Mouse (Mus musculus) kidney, postnatal 25 days (tissue): ENCODE data around the gene Igsf21.

ENCODE experiments used
- DNase-seq, 2 experiments: peaks; one replicate each; pipeline ENCODE4 v3.0.0; 2021; ENCODE audit warnings: mixed read lengths in 2 of 2

Gene Igsf21

GRCm38 (mm10) chr4:140235361-140236153 lies 11.0 kb downstream of the Igsf21 start:
- DNase-seq = no peak

DNA sequence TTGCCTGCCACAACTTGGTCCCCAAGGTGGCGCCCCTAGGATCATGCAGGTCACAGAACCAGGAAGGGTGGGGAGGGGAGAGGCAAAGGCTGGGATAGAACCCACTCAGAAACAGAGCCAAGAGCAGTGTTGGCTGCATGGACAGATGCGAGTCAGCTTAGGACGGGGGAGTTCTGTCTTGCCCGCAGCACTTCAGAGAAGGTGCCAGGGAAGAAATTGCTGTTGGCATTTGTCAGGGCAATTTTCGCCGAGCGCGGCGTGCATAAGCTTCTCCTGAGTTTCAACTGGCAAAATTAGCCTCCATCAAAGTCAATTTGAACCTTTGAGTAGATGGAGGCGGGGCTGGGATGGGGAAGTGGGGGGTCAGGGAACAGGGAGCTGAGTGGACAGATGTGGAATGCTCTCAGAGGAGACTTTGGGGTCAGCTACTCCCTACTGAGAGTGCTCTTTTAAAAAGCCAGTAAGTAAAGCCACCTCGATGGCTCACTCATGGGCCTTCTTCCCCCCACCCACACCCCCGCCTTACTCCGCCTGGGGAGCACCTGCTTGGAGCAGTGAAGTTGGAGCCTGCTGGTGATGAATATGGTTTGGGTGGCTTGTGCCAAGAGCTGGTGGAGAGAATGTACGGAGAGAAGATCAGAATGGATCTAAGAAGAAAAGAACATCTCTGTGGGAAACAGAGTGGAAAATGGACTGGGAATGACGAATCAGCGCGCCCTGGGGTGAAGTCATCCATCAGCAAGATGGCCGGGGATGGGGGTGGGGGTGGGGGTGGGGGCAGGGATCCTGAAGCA lies 12.0 kb downstream of the Igsf21 start:
- DNase-seq = no peak

DNA sequence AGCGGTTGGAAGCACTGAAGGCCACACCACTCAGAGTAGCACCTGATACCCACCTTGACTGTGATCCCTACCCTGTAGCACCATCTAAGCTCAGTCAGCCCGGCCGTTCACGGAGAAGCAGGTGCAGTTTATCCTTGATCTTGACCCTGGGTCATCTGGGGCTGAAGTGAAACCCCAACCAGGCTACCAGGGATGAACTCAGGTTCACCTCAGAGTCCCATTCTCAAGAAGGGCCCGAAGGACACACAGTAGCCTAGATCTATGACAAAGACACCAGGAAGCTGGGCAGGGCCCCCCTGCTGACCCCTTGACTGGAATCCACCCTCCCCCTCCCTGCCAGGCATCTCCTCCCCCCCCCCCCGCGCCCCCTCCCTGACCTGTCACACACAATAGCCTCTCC lies 18.7 kb downstream of the Igsf21 start:
- DNase-seq = no peak

DNA sequence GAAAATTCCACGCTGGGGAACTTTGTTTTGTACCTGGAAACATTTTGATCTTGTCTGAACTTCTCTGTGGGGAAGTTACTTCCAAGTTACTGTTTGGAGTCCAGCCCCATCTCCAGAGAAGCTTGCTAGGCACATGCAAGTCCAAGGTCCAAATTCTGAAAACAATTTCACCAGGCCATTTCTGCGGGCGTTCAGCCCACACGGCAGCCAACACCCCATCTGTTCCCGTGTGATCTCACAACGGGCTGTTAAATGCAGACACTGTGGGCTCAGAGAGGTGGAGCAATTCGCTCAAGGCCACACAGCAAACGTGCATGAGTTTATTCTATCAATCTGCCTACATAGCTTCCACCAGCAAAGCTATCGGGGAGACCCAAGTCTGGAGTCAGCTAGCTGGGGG lies 21.4 kb downstream of the Igsf21 start:
- DNase-seq = no peak

- DNase-seq = no peak
These were observed 22.1 kb downstream of the Igsf21 start for GRCm38 (mm10) chr4:140224451-140224850.

- peak; percentile 44 to 67 for DNase-seq
These were observed 23.5 kb downstream of the Igsf21 start for GRCm38 (mm10) chr4:140223067-140223466.

DNA sequence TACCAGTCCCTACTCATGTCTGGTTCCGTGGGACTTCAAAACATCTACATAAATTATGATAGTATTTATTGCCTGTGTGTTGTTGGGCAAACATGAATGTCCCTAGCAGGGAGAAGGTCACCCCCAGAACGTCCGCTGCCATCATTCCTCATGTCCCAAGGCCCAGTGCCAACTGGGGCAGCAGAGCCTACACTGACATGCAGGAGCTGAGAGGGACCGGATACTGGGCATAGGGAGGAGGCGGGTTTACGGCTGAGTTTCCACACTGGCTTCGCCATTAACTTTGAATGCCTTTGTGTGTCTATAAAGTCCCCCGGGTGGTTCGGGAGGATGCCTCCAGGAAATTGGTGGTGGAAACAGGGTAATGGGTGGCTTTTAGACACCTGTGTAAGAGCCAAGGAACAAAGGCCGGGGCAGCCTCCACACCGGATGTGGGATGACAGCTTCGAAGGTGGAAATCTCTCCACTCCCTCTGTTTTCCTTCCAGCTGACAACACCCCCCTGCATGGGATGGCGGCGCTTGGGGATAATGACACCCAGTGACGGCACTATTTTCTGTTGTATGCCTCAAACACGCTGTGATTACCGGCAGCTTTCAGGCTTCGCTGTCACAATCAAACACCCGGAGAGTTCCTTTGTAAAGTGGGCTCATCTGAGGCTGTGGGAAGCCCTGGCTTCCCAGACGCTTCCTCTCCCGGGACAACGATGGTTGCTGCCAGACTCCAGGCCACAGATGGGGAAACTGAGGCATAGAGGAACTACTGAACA lies 26.1 kb downstream of the Igsf21 start:
- peak; percentile 25 to 71 for DNase-seq

DNA sequence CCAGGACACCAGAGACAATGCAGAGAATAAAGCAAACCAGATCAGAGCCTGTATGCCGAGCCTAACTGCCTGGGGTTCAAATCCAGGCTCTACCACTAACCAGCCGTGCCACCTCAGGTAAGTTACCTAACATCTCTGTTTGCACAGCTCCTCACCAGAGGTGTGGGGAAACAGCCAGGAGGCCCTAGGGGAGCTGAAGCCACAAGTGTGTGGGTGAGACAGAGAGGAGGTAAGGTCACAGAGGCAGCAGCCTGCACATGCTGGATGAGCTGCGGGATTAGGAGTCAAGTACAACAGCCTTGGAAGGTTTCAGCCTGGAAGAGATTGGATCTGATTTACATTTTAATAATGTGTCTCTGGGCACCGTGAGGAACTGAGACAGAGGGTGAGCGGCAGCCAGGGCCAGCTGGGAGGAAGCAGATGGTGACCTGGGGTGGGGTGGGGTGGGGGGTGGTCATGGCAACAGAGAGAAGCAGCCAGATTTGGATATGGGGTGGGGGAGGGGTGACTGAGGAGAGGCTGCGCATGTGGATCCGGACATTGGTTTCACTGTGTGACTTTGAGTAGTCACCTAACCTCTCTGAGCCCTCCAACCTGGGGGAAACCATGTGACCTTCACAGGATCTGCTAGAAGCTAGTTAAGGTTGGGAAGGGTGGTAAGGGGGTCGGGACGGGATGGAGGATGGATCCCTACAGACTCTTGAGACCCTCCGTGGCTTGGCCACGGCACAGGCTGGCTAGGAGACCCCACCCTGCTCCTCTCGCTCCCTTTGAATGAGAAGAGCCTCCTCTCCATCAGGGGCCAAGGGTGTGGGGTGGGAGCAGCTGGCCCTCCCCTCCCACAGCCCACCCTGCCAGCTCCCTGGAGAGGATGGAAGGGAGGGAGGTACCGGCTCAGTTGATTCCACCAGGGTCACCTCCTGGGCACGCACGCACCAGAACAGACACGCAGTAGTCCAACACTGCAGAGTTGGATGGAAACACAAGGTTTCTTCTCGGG lies 27.4 kb downstream of the Igsf21 start:
- DNase-seq = no peak

DNA sequence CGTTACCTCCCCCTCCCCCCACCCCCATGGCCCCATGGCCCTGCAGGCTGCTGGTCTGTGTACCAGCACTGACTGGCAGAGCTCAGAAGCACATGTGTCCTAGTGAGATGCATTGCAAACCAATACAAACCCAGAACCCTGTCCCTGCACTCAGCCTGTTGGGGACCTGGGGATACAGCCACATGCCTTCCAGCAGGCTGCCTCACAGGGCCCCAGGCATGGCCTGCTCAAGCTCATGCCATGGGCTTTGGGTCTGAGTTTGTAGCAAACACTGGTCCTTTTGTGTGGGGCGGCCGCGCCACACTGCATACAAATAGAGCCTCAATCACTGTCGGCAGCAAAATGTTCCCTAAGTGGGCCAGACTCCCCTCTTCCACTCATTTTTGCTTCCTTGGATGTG lies 28.2 kb downstream of the Igsf21 start:
- no peak for DNase-seq

DNA sequence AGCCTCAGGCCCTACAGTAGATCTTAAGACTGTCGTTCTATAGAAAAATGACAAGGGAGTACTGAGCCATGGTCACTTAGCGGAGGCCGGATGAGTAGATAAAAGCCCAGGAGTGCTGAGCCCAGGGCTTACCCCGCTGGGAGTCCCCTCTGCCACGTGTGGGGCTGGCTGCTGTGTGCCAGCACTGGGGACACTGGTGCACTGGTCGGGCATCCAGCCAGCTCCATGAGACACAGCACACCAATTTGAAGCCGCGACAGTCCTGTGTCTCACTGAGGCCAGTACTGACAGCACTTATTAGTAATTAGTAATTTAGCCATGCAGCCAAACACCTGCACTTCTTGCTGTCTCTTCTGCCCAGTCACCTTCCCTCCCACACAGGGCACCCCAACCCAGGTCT lies 28.6 kb downstream of the Igsf21 start:
- DNase-seq = no peak

DNA sequence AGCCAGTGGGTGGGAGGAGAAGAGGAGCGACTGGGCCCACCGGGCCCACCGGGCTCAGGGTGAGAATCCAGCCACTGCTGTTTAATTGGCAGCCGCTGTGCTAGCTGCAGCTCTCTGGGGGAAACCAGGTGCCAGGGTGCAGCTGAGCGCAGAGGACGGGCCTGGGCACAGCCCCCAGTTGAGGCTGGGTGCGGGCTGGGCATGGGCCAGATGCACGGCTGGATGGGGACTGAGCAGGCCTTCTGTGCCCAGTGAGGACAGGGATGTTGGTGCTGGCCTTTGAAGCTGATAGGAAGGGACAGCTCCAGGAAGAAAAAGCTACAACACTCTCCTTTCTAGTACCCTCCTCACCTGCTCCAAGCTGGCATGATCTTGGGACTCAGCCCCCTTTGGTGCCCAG lies 30.5 kb downstream of the Igsf21 start:
- DNase-seq = no peak

DNA sequence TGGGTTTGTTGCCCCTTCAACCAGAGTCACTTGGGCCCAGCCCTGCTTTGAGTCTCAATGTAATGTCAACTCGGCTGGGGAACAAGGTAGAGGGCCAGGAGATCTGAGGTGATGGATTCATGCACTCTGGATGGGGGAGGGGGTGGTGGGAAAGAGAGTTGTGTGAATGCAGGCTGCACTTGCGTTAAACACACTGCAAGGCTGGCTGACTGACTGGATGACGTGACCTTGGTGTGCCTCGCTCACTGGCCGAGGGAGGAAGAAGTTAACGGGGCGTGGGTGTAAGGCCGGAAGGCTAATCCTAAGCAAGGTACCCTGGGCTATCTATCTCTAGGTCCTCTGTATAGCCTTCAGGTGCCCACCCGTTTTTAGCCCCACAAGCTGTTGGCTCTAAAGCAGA lies 31.4 kb downstream of the Igsf21 start:
- DNase-seq = no peak

GRCm38 (mm10) chr4:140214406-140214805 lies 32.2 kb downstream of the Igsf21 start:
- no peak for DNase-seq

GRCm38 (mm10) chr4:140210129-140210890 lies 36.3 kb downstream of the Igsf21 start:
- DNase-seq = no peak

GRCm38 (mm10) chr4:140205811-140206231 lies 40.8 kb downstream of the Igsf21 start:
- no peak for DNase-seq

GRCm38 (mm10) chr4:140204775-140205174 lies 41.8 kb downstream of the Igsf21 start:
- no peak for DNase-seq

GRCm38 (mm10) chr4:140203696-140204272 lies 42.8 kb downstream of the Igsf21 start:
- DNase-seq = peak; percentile 64 to 80

DNA sequence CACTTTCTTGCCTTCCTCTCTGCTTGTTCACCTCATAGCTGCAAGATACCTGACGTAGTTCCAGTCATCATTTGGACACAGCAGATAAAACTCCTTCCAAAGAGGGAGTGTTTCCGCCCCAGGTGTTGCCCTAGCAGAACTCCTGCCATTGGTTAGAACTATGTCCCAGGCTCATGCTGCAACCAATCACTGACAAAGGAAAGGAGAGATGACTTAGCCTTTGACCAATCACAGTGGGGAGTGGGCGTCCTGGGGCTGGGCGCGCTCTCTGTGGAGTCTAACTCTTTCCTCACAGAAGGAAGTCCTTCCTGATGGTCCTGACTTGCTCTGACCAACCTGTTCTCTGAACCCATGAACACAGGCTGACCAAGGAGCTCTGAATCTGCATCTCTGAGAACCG lies 44.4 kb downstream of the Igsf21 start:
- DNase-seq = no peak

DNA sequence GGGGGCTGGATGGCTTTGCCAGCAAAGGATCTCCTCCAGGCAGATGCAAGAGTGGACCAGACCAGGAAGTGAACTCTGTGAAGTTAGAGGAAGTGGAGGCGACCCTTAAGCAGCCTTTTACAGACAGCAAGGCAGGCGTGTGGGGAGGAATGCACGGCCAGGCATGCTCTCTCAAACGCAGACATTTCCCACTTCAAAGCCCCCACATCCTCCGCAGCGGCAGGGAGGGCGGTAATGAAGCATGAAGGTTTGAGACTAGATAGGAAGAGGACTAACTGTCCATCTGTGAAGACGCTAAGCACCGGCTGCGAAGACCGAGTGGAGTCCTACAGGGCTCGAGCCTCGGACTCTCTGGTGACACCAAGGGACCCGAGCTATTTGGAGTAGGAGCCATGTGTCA lies 46.3 kb downstream of the Igsf21 start:
- DNase-seq = no peak

GRCm38 (mm10) chr4:140196717-140197116 lies 49.9 kb downstream of the Igsf21 start:
- DNase-seq = no peak
